11 mouse cellular contexts compared by ENCODE assay signal in the genomic region with DNA sequence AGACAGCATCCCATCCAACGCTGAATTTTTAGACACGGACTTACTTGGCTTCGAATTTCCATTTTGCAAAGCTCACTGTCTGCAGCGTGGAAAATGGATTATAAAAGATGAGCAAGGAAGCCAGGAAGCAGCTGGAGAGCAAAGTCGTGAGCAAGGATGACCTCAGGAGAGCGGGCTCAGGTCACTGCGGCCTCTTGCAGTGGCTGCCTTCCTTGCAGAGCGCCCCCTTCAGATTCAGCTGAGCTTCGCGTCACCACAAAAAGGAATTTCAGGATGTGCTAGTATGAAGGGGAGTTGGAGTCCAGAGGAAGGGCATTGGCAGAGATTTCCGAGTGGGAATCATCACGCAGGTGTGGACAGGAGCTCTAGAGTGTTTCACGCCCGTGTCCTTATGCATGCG. TPM values are rescaled to one million over a fixed set of nuclear protein-coding genes. Genes with fewer than 3 reads are reported as not detected.
A peak's percentile ranks its signal among the peaks of the same experiment; 100 is the strongest.
DNase-seq lines count a peak whose midpoint lies in the region; ATAC-seq and TF ChIP-seq lines count a peak whose summit lies in the region.
"Had no signal": no experiment of that assay in that cellular context is flagged by ENCODE, and none has a peak within 500 bp of the region (broad histone marks: within the 10 kb centered on the region; RNA-seq: fewer than 3 reads in every experiment).

No protein-coding gene starts in this region.

- no peak overlapping the region for H3K4me3 ChIP-seq in heart, embryonic 13.5 days
- H3K4me3 ChIP-seq in liver, embryonic 14.5 days (ENCODE audit: insufficient read depth in 1 of 2, low read depth in 2 of 2, low read length in 2 of 2), result no peak overlapping the region
- H3K4me3 ChIP-seq in liver, embryonic 11.5 days (ENCODE audit: low read depth, low read length), result no peak overlapping the region
- H3K4me3 ChIP-seq in embryonic facial prominence, embryonic 13.5 days, result no peak overlapping the region
- H3K4me3 ChIP-seq: lung, embryonic 15.5 days; neural tube, embryonic 13.5 days had no signal

- in situ Hi-C loops in Patski (cut with MboI; ENCODE audit: low pct_unique_long_range_greater_than_20kb), result no loop called here

- H3K27me3 ChIP-seq in heart, embryonic 13.5 days (replicated peaks), result no peaks in the 10 kb centered on the region; the same call in 1 of the 2 replicates
- H3K27me3 ChIP-seq in liver, embryonic 14.5 days (ENCODE audit: control insufficient read depth, insufficient read depth, low read length), result no peaks in the 10 kb centered on the region
- H3K27me3 ChIP-seq in liver, embryonic 11.5 days (replicated peaks; ENCODE audit: control insufficient read depth, insufficient read depth, low read length), result no peaks in the 10 kb centered on the region
- no peaks in the 10 kb centered on the region for H3K27me3 ChIP-seq in Patski
- H3K27me3 ChIP-seq in embryonic facial prominence, embryonic 13.5 days, result no peaks in the 10 kb centered on the region
- H3K27me3 ChIP-seq: lung, embryonic 15.5 days; neural tube, embryonic 13.5 days had no signal

- H3K27ac ChIP-seq in heart, embryonic 13.5 days (replicated peaks), result no peak overlapping the region
- H3K27ac ChIP-seq in liver, embryonic 14.5 days, result no peak overlapping the region
- no peak overlapping the region for H3K27ac ChIP-seq in liver, embryonic 11.5 days (ENCODE audit: low read depth, low read length)
- H3K27ac ChIP-seq in embryonic facial prominence, embryonic 13.5 days, result no peak overlapping the region
- H3K27ac ChIP-seq: lung, embryonic 15.5 days; neural tube, embryonic 13.5 days had no signal

- TF ChIP-seq EP300 in liver, embryonic 14.5 days (IDR thresholded peaks at IDR 0.05; ENCODE audit: low read depth), result no peak

- peak; percentile 54 for TF ChIP-seq CTCF in liver, embryonic 14.5 days (IDR thresholded peaks at IDR 0.05; ENCODE audit: low read depth)
- TF ChIP-seq CTCF in Patski (IDR thresholded peaks at IDR 0.05), result peak; percentile 65

- POLR2A ChIA-PET in Patski (lab: Charles Lee), result interaction anchor here (0.6 to 3.7 kb wide), 6 partner anchors 10 to 53 kb away, joined by 3 to 28 read pairs (median 3); a partner anchor contains a TSS

- no peaks in the 10 kb centered on the region for H3K9me3 ChIP-seq in heart, embryonic 13.5 days
- no peaks in the 10 kb centered on the region for H3K9me3 ChIP-seq in liver, embryonic 14.5 days (ENCODE audit: control insufficient read depth, low read length)
- no peaks in the 10 kb centered on the region for H3K9me3 ChIP-seq in liver, embryonic 11.5 days (ENCODE audit: control insufficient read depth, low read length)
- H3K9me3 ChIP-seq in embryonic facial prominence, embryonic 13.5 days, result no peaks in the 10 kb centered on the region
- H3K9me3 ChIP-seq: lung, embryonic 15.5 days; neural tube, embryonic 13.5 days had no signal

- 16% methylated on average over 15 of the region's 15 CpGs for WGBS in heart, embryonic 13.5 days
- WGBS in liver, embryonic 14.5 days (ENCODE audit: insufficient replicate concordance), result 29% methylated on average over 15 of the region's 15 CpGs
- 28% methylated on average over 15 of the region's 15 CpGs for WGBS in liver, embryonic 11.5 days
- 19% methylated on average over 15 of the region's 15 CpGs for WGBS in embryonic facial prominence, embryonic 13.5 days

- 0 out of 2 replicates have a peak overlapping the region, but pooled peaks have one; percentile 33 for H3K9ac ChIP-seq in heart, embryonic 13.5 days
- H3K9ac ChIP-seq in liver, embryonic 14.5 days (replicated peaks), result no peak overlapping the region
- no peak overlapping the region for H3K9ac ChIP-seq in liver, embryonic 11.5 days (ENCODE audit: low read depth, low read length)
- 0 out of 2 replicates have a peak overlapping the region, but pooled peaks have one; percentile 27 for H3K9ac ChIP-seq in embryonic facial prominence, embryonic 13.5 days
- H3K9ac ChIP-seq: lung, embryonic 15.5 days; neural tube, embryonic 13.5 days had no signal

- CTCF ChIA-PET in Patski (lab: Charles Lee), result interaction anchor here (1.1 to 8.2 kb wide), 8 partner anchors 10 to 143 kb away, joined by 4 to 60 read pairs (median 4); a partner anchor contains a TSS

- no peaks in the 10 kb centered on the region for H3K36me3 ChIP-seq in heart, embryonic 13.5 days
- H3K36me3 ChIP-seq in liver, embryonic 14.5 days (replicated peaks; ENCODE audit: control insufficient read depth, insufficient read depth, low read depth), result no peaks in the 10 kb centered on the region
- no peaks in the 10 kb centered on the region for H3K36me3 ChIP-seq in liver, embryonic 11.5 days (ENCODE audit: control insufficient read depth, insufficient read depth, low read length)
- no peaks in the 10 kb centered on the region for H3K36me3 ChIP-seq in embryonic facial prominence, embryonic 13.5 days
- H3K36me3 ChIP-seq: lung, embryonic 15.5 days; neural tube, embryonic 13.5 days had no signal

- H3K4me1 ChIP-seq in heart, embryonic 13.5 days, result peaks cover 4% of the 10 kb centered on the region; the same call in 1 of the 2 replicates
- no peaks in the 10 kb centered on the region for H3K4me1 ChIP-seq in liver, embryonic 14.5 days (replicated peaks; ENCODE audit: control insufficient read depth in 2 of 2, insufficient read depth in 2 of 2, low read length in 1 of 2)
- H3K4me1 ChIP-seq in liver, embryonic 11.5 days (replicated peaks; ENCODE audit: control insufficient read depth, insufficient read depth, low read length), result no peaks in the 10 kb centered on the region; the same call in 1 of the 2 replicates
- no peaks in the 10 kb centered on the region for H3K4me1 ChIP-seq in embryonic facial prominence, embryonic 13.5 days
- H3K4me1 ChIP-seq: lung, embryonic 15.5 days; neural tube, embryonic 13.5 days had no signal

- DNase-seq in heart, postnatal 25 days (ENCODE audit: low spot score), result no peak
- DNase-seq in liver, embryonic 14.5 days (ENCODE audit: low read depth in 3 of 3, low spot score in 3 of 3), result no peak
- DNase-seq in liver, embryonic 11.5 days (ENCODE audit: low spot score), result no peak
- no peak for DNase-seq in Patski (ENCODE audit: low read depth, low spot score)
- DNase-seq in urinary bladder, postnatal 4 days (ENCODE audit: low spot score in 2 of 2), result no peak

- ATAC-seq in heart, embryonic 13.5 days (ENCODE audit: extremely low read depth, insufficient number of reproducible peaks, low FRiP score, low TSS enrichment), result no peak
- ATAC-seq in liver, embryonic 14.5 days (ENCODE audit: insufficient read depth), result no peak
- ATAC-seq in liver, embryonic 11.5 days (replicated peaks; ENCODE audit: low FRiP score), result no peak
- ATAC-seq in Patski, result no peak
- ATAC-seq in embryonic facial prominence, embryonic 13.5 days (ENCODE audit: insufficient number of reproducible peaks, insufficient read depth, low FRiP score, low TSS enrichment, low read depth), result no peak
- ATAC-seq in megakaryocyte progenitor cell, adult 5-6 weeks (replicated peaks; ENCODE audit: poor library complexity), result no peak

- no peak overlapping the region for H3K4me2 ChIP-seq in heart, embryonic 13.5 days
- H3K4me2 ChIP-seq in liver, embryonic 14.5 days (ENCODE audit: low read depth), result no peak overlapping the region
- no peak overlapping the region for H3K4me2 ChIP-seq in liver, embryonic 11.5 days
- H3K4me2 ChIP-seq in embryonic facial prominence, embryonic 13.5 days, result no peak overlapping the region
- H3K4me2 ChIP-seq: heart, embryonic 11.5 days; lung, embryonic 15.5 days; neural tube, embryonic 13.5 days had no signal

- intact Hi-C loops in heart, postnatal 25 days (cut with DNase I), result no loop called here

RNA-seq across cellular contexts. Expression of a gene that starts 10.3 kb away (rescaled TPM):
- polyA plus RNA-seq in heart, embryonic 13.5 days (2015; fragmentation: Nextera tagmentation; extraction: Ambion mirVana), result 42.5 and 46.7 TPM in 2 replicates
- 10 to 100 TPM; 19.3 to 22.2 TPM for total RNA-seq in heart, postnatal 25 days (2021)
- polyA plus RNA-seq in liver, embryonic 14.5 days (2012; rRNA removed), result 32.2 and 34.0 TPM in 2 replicates
- 49.4 and 49.7 TPM in 2 replicates for polyA plus RNA-seq in liver, embryonic 14.5 days (2014; fragmentation: Nextera tagmentation; extraction: Ambion mirVana)
- polyA plus RNA-seq in liver, embryonic 11.5 days (2014; fragmentation: Nextera tagmentation; extraction: Ambion mirVana), result 93.8 and 98.8 TPM in 2 replicates
- 55.3 TPM for polyA plus RNA-seq in Patski (2021)
- 46.6 and 55.0 TPM in 2 replicates for polyA plus RNA-seq in embryonic facial prominence, embryonic 13.5 days (2015; fragmentation: Nextera tagmentation; extraction: Ambion mirVana)
- total RNA-seq in megakaryocyte progenitor cell, adult 5-6 weeks (2015), result 29.1 and 34.3 TPM in 2 replicates
- 42.9 and 50.4 TPM in 2 replicates for total RNA-seq in megakaryocyte progenitor cell, adult 5-6 weeks (2017)

RNA-seq across cellular contexts. Expression of a gene that starts 10.4 kb away (rescaled TPM):
- polyA plus RNA-seq in heart, embryonic 13.5 days (2015; fragmentation: Nextera tagmentation; extraction: Ambion mirVana), result not detected in 2 replicates
- 1 to 10 TPM; 3.0 to 3.4 TPM for total RNA-seq in heart, postnatal 25 days (2021)
- 0.68 TPM in 1 of 2 replicates, not detected in the other for polyA plus RNA-seq in liver, embryonic 14.5 days (2012; rRNA removed)
- polyA plus RNA-seq in liver, embryonic 14.5 days (2014; fragmentation: Nextera tagmentation; extraction: Ambion mirVana), result 0.52 TPM in 1 of 2 replicates, not detected in the other
- 0.92 TPM in 1 of 2 replicates, not detected in the other for polyA plus RNA-seq in liver, embryonic 11.5 days (2014; fragmentation: Nextera tagmentation; extraction: Ambion mirVana)
- polyA plus RNA-seq in Patski (2021), result 1.0 TPM
- 1.7 TPM in 1 of 2 replicates, not detected in the other for polyA plus RNA-seq in embryonic facial prominence, embryonic 13.5 days (2015; fragmentation: Nextera tagmentation; extraction: Ambion mirVana)
- total RNA-seq in megakaryocyte progenitor cell, adult 5-6 weeks (2015), result 5.7 and 9.1 TPM in 2 replicates
- 113 and 300 TPM in 2 replicates for total RNA-seq in megakaryocyte progenitor cell, adult 5-6 weeks (2017)
- polyA plus RNA-seq: heart, embryonic 11.5 days had no signal

RNA-seq across cellular contexts. Expression of a gene that starts 11.4 kb away (rescaled TPM):
- polyA plus RNA-seq in heart, embryonic 13.5 days (2015; fragmentation: Nextera tagmentation; extraction: Ambion mirVana), result 4.5 and 5.0 TPM in 2 replicates
- 10 to 100 TPM; 30.5 to 34.4 TPM for total RNA-seq in heart, postnatal 25 days (2021)
- 18.5 and 20.7 TPM in 2 replicates for polyA plus RNA-seq in liver, embryonic 14.5 days (2012; rRNA removed)
- polyA plus RNA-seq in liver, embryonic 14.5 days (2014; fragmentation: Nextera tagmentation; extraction: Ambion mirVana), result 14.0 and 18.2 TPM in 2 replicates
- polyA plus RNA-seq in liver, embryonic 11.5 days (2014; fragmentation: Nextera tagmentation; extraction: Ambion mirVana), result 13.7 and 14.7 TPM in 2 replicates
- polyA plus RNA-seq in Patski (2021), result 3.4 TPM
- 13.2 and 14.1 TPM in 2 replicates for polyA plus RNA-seq in embryonic facial prominence, embryonic 13.5 days (2015; fragmentation: Nextera tagmentation; extraction: Ambion mirVana)
- total RNA-seq in megakaryocyte progenitor cell, adult 5-6 weeks (2015), result 42.3 and 43.4 TPM in 2 replicates
- total RNA-seq in megakaryocyte progenitor cell, adult 5-6 weeks (2017), result 3,711 and 3,907 TPM in 2 replicates

RNA-seq across cellular contexts. Expression of a gene that starts 11.7 kb away (rescaled TPM):
- polyA plus RNA-seq in heart, embryonic 13.5 days (2015; fragmentation: Nextera tagmentation; extraction: Ambion mirVana), result 3.6 and 5.0 TPM in 2 replicates
- total RNA-seq in heart, postnatal 25 days (2021), result 10 to 100 TPM; 10.1 to 11.6 TPM
- 8.7 and 8.9 TPM in 2 replicates for polyA plus RNA-seq in liver, embryonic 14.5 days (2012; rRNA removed)
- polyA plus RNA-seq in liver, embryonic 14.5 days (2014; fragmentation: Nextera tagmentation; extraction: Ambion mirVana), result 6.4 and 9.1 TPM in 2 replicates
- polyA plus RNA-seq in liver, embryonic 11.5 days (2014; fragmentation: Nextera tagmentation; extraction: Ambion mirVana), result 7.7 and 7.9 TPM in 2 replicates
- polyA plus RNA-seq in Patski (2021), result 5.6 TPM
- 8.7 and 12.0 TPM in 2 replicates for polyA plus RNA-seq in embryonic facial prominence, embryonic 13.5 days (2015; fragmentation: Nextera tagmentation; extraction: Ambion mirVana)
- 5.4 and 5.9 TPM in 2 replicates for total RNA-seq in megakaryocyte progenitor cell, adult 5-6 weeks (2015)
- 6.6 and 8.0 TPM in 2 replicates for total RNA-seq in megakaryocyte progenitor cell, adult 5-6 weeks (2017)

RNA-seq across cellular contexts. Expression of a gene that starts 28.3 kb away (rescaled TPM):
- polyA plus RNA-seq in heart, embryonic 13.5 days (2015; fragmentation: Nextera tagmentation; extraction: Ambion mirVana), result 13.5 and 14.0 TPM in 2 replicates
- 1 to 10 TPM; 5.0 to 6.5 TPM for total RNA-seq in heart, postnatal 25 days (2021)
- 0.39 and 0.48 TPM in 2 replicates for polyA plus RNA-seq in liver, embryonic 14.5 days (2012; rRNA removed)
- 0.10 and 0.39 TPM in 2 replicates for polyA plus RNA-seq in liver, embryonic 14.5 days (2014; fragmentation: Nextera tagmentation; extraction: Ambion mirVana)
- polyA plus RNA-seq in liver, embryonic 11.5 days (2014; fragmentation: Nextera tagmentation; extraction: Ambion mirVana), result 3.5 and 4.3 TPM in 2 replicates
- 13.8 TPM for polyA plus RNA-seq in Patski (2021)
- 7.6 and 8.7 TPM in 2 replicates for polyA plus RNA-seq in embryonic facial prominence, embryonic 13.5 days (2015; fragmentation: Nextera tagmentation; extraction: Ambion mirVana)
- total RNA-seq in megakaryocyte progenitor cell, adult 5-6 weeks (2015), result 0.34 and 0.49 TPM in 2 replicates
- 0.21 and 0.51 TPM in 2 replicates for total RNA-seq in megakaryocyte progenitor cell, adult 5-6 weeks (2017)

Comparison
In these comparisons a context has a peak if more than half of its experiments do, and no peak if none do; other contexts are left out.
1. H3K9ac ChIP-seq: peak in heart, embryonic 13.5 days (single experiment) and embryonic facial prominence, embryonic 13.5 days (single experiment); none in liver, embryonic 14.5 days (single experiment) and liver, embryonic 11.5 days (single experiment).